Mouse (Mus musculus): Measurements from ENCODE around the gene Leng1.
"Not testable (repeated sequence)": the region's sequence is repeated elsewhere in the genome, so short reads cannot be mapped to it uniquely, and the experiment has no call there.

Gene Leng1

DNA sequence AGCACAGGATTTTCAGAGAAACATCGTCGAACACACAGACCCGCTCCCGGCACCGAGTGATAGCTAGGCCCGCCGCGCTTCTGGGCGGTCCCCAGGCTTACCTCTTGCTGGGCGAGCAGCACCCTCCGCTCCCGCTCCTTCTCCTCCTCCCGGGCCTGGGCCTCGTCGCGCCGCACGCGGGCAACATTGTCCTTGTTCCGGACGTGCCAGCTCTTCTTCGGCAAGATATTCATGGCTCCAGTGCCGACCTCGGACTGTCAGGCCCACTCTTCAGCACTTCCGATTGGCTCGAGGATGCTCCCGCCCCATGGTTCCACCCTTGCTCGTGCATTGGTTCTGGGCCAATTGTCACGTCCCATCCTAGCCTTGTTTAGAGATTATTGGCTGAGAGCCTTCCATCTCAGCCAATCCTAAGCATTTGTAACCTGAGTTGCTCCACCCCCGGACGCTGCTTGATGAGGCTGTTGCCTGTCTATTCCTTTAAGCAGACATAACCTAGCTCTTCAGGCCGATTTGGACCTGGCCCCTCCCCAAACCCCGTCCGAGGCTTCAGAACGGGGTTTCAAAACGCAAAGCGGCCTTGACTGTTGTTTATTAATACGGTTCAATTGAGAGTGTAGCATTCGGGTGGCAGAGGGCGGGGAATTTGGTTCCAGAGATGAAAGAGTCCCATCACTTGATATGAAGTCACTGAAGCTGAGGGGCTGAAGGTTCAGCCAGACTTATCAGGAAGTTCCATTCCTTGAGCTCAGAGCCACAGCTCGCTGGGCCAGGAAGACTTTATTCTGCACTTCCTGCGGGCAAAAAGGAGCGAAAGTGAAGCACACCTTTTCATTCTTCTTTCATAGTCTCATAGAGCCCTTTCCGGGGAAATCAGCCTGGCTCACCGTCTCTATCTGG is at the start of gene Leng1:
TSS of gene Leng1 (minus strand) at position 626 of the 900 bp plus-strand sequence.
- DNase-seq = peak; percentile 95 to 96

GRCm38 (mm10) chr7:3715249-3715648 is 49.6 kb upstream of the Leng1 start:
- DNase-seq = no peak

DNA sequence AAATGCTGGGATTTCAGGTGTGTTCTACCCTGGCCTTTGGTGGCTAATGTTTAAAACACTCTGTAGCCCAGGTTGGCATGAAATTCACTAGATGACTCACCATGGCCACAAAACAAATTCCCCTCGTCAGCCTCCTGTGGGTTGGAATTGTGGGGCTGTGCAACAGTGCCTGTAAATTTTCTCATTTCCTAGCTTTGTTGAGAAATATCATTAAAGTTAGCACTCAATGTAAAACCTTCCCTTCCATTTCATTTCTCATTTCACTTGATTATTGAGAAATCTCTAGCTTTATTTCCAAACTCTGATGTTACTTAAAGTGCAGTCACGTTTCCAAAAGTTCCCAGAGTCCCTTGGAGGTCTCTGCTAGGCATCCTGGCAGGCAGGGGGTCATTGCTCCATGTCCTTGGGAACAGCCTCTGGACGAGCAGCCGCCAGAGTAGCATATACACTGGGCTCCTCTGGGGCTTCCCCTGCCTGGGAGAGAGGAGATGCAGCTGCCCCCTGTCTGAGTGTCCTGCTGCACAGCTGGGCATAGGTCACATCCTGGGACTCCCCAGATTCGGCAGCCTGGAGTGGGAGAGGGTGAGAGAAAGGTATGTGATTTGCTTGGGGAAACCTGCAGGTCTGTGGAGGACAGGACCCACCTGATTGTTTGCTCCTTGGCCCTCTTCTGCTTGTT is 46.8 kb upstream of the Leng1 start:
- no peak for DNase-seq

- DNase-seq = no peak
Measured at GRCm38 (mm10) chr7:3709000-3709399, 43.4 kb upstream of the Leng1 start.

DNA sequence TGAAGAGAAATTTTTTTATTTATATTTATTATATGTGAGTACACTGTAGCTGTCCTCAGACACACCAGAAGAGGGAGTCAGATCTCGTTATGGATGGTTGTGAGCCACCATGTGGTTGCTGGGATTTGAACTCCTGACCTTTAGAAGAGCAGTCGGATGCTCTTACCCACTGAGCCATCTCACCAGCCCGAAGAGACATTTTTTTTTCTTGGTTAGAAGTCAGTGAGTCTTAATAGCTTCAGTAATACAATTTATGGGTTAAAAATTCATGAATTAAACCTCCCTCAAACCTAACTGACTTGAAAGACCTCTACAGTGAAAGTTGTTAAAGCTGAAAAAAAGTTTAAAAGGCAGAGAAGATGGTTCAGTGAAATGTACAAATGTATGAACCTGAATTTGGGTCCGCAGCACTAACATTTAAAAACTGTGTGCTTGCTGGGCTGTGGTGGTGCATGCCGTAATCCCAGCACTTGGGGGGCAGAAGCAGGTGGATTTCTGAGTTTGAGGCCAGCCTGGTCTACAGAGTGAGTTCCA is 42.9 kb upstream of the Leng1 start:
- DNase-seq = not testable (repeated sequence)

DNA sequence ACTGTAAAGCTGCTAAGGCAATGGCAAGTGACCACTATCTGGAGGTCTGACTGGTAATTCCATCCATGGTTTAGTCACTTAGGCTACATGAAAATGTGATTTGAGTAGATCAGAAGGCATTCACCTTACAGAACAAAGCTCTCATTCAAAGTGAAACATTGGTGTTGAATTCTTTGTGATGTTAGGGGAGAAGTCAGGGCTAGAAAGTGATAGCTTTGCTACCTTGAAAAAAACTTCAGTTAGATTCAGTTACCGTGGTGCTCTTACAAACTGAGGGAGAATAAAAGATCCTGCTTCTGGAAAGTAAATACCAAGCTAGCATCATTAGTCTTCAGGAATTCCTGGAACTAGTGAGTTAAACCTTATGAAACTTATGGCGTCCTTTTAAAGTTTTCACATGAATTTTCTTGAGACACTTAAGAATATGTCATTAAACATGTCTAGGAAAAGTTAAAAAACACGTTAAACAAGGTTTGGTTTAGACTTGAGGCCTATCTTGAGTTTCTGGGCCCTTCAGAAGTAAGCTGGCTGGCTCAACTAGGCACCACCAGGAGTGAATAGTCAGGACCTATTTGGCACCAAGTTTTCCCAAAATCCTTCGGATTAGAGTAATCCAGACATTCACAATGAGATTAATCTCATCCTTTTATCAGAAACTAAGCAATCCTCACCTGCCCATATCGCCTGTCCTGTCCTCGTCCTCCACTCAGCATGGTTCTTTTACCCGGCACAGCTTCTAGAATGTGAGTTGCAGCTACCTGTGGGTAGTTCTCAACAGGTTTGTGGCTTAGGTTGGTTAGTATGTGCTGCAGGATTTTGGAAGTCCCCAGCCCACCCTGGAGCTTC is 42.2 kb upstream of the Leng1 start:
- DNase-seq = no peak

GRCm38 (mm10) chr7:3707027-3707426 is 41.4 kb upstream of the Leng1 start:
- DNase-seq = no peak

DNA sequence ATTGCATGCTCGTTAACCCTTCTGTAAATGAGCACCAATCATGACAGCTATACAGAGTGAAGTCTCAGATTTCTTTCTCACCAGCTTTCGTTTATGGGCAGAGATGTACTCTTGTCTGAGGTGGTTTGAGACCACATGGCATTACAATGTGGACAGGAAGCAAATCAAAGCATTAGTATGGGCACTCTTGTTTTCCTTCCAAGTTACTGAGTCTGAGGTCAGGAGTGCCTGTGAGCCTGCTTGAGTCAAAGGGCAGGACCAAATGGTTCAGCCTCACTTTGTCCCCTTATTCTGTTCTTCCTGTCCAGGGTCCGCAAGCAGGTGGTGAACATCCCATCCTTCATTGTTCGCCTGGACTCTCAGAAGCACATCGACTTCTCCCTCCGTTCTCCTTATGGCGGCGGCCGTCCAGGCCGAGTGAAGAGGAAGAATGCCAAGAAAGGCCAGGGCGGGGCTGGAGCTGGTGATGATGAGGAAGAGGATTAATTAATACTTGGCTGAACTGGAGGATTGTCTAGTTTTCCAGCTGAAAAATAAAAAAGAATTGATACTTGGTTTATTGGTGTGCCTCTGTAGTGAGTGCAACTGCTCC is 40.8 kb upstream of the Leng1 start:
- DNase-seq = no peak

GRCm38 (mm10) chr7:3705911-3706310 is 40.3 kb upstream of the Leng1 start:
- DNase-seq = no peak

DNA sequence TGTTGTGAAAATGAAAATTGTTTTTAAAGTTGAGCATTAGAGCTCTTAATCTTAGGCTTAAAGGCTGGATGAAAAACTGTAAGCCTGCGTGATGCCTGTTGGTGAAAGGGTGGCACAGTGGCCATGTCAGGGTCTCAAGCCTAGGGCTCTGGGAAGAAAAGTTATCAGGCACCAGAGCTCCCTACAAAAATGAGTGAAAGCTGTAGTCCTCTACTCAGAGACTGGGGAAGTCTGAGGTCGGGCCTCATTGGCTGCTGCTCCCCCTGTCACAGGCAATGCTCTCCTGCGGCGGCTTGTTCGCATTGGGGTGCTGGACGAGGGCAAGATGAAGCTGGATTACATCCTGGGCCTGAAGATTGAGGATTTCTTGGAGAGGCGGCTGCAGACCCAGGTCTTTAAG is 39.8 kb upstream of the Leng1 start:
- not testable (repeated sequence) for DNase-seq

GRCm38 (mm10) chr7:3704475-3704874 is 38.8 kb upstream of the Leng1 start:
- DNase-seq = no peak

DNA sequence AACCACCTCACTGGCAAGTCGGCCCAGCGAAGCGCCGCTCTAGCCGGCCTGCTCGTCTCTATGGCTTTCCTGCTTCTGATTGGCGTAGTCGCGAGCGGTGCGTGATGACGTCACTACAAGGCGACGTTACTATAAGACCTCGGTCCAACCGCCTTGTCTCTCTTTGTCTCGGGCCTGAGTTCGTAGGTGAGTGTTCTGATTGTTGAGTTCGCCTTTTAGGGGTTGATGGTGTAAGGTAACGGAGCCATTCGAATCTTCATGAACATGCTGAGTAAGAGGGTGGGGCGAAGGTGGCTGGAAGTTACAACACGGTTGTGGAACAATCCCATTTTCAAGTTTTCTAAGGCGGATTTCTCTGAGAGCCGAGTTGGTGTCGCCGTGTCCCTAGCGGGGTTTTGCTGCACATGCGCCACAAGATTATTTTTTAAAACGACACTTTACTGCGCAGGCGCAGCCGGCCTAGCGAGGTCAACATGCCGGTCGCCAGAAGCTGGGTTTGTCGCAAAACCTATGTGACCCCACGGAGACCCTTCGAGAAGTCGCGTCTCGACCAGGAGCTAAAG is 38.3 kb upstream of the Leng1 start, which contains the start of gene Rps9:
TSS of gene Rps9 (plus strand) at position 115 of the 563 bp plus-strand sequence.
- peak; percentile 97 to 99 for DNase-seq

- DNase-seq = no peak
Measured at GRCm38 (mm10) chr7:3703148-3703878, 37.7 kb upstream of the Leng1 start.

- DNase-seq = no peak
Measured at GRCm38 (mm10) chr7:3698471-3698870, 32.8 kb upstream of the Leng1 start.

DNA sequence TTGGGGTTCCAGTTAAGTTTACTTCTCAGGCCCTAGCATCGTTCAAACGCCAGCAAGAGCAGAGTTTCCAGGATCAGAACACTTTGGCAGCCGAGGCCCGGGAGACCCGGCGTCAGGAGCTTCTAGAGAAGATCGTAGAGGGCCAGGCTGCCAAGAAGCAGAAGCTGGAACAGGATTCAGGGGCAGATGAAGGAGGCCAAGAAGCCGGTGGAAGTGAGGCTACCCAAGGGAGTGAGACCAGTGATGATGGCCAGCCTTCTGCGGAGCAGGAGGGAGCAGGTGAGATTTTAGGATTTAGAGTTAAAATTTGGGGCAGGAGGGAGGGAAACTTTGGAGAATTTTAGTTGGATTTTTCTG is 29.3 kb upstream of the Leng1 start:
- DNase-seq = peak in 1 of 2 experiments; percentile 21

DNA sequence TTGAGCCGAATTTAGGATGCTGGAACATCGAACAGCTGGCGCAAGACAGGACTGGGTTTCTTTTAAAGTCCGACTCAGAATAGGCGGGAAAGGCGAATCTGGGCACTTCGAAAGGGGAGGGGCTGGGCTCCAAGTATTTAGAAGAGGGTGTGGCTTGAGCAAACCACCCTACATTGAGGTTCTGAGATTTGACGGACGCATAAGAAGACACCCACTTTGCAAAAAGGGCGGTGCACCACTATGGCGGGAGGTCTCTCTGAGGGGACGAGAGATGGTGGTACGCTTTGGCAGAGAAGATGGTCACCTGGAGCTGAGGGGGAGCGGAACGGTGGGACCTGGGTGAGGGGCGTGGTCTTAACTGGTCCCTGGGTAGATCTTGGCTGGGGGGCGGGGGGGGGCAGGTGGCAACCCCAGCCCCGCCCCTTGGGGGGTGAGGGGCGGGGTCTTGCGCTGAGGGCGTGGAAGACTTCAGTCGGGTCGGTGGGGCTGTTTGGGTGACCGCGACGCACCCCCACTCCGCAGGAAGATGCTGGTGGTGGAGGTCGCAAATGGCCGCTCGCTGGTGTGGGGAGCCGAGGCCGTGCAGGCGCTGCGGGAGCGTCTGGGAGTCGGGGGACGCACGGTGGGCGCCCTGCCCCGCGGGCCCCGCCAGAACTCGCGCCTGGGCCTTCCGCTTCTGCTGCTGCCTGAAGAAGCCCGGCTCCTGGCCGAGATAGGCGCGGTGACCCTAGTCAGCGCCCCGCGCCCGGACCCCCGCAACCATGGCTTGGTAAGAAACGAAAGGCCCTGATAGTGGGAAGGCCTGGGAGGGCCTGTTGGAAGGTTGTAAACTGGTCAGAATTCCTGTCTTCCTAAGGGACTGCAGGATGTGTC is 28.7 kb upstream of the Leng1 start:
- peak; percentile 26 to 35 for DNase-seq

GRCm38 (mm10) chr7:3693809-3694075 is 28.1 kb upstream of the Leng1 start:
- DNase-seq = no peak

- DNase-seq = peak; percentile 93 to 97
Measured at GRCm38 (mm10) chr7:3692987-3693808, 27.6 kb upstream of the Leng1 start, which contains the start of gene Mboat7. Gene Mboat7, minus strand, starts transcription at chr7:3693523.

- no peak for DNase-seq
Measured at GRCm38 (mm10) chr7:3692382-3692986, 26.8 kb upstream of the Leng1 start, which contains the start of gene Tsen34. Gene Tsen34, plus strand, starts transcription at chr7:3692863.

All from cerebellum, postnatal 36 days (tissue).